Mouse (Mus musculus) cortical plate, adult 2 months (tissue): ENCODE measurements at regions not wholly inside any gene's neighbourhood (a gene's known extent, or its start where the extent isn't known, plus 50 kb on each side); places are given as distances from the start of the nearest gene placed in this dataset.

Experiments used
- CTCF ChIP-seq: fragments of 200-500 bp; IDR thresholded peaks from 2 replicates; pipeline ENCODE4 v1.5.1; 2011; ENCODE audit warnings: mild to moderate bottlenecking, control low read depth, low read length; ENCODE audit not compliant: insufficient read depth; ENCODE audit errors: extremely low read depth
- POLR2A ChIP-seq: fragments of 200-500 bp; IDR thresholded peaks from 2 replicates; pipeline ENCODE4 v1.6.1; 2011; ENCODE audit warnings: mild to moderate bottlenecking, low read length, control low read depth; ENCODE audit not compliant: insufficient read depth; ENCODE audit errors: extremely low read depth

DNA sequence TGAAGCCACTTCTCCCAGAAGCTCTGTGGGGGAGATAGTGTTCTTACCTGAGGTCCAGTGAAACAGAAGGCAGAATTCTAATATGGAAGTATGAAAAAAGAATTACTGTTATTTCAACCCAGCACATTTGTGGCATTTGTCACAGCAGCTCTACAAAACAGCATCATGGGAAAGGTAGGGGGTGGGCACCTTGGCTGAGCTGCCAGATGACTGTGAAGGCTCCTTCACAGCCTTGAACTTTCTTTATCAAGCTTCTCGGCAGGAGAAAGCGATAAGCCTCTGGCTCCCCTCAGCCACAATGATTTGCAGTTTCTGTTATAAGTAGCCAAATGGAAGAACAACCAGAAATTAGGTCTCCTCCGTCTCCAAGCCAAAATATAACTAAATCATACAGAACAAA, 249.5 kb downstream of the Spry2 start:
- TF ChIP-seq CTCF (no peak), POLR2A (no peak)
